Mouse (Mus musculus) liver, embryonic 16.5 days (tissue): ENCODE measurements around the gene Pla1a. TPM values are rescaled to one million over a fixed set of nuclear protein-coding genes. Genes with fewer than 3 reads are reported as not detected.

Experiments used
- polyA plus RNA-seq: library from polyadenylated mRNA; unstranded; fragments of >200 nt; fragmentation: Nextera tagmentation; extraction: Ambion mirVana; gene quantifications from 2 replicates; pipeline ENCODE4 v1.2.1, GENCODE M21; 2015

Pla1a gene
- polyA plus RNA-seq, 1 experiment from 2014 or later: 40.4 TPM

Other genes starting within 250 kb of the Pla1a start
- gene Nr1i2, start 138.3 kb downstream of the Pla1a start, polyA plus RNA-seq: 6.9 TPM in 2 replicates
- 0.06 TPM in 1 of 2 replicates, not detected in the other for gene Maats1, start 91.0 kb downstream of the Pla1a start, polyA plus RNA-seq
- gene Cox17, start 86.2 kb downstream of the Pla1a start, polyA plus RNA-seq: 209 and 258 TPM in 2 replicates
- not detected in 2 replicates for gene Gm21987, start 86.1 kb downstream of the Pla1a start, polyA plus RNA-seq
- gene Popdc2, start 70.9 kb downstream of the Pla1a start, polyA plus RNA-seq: 21.8 and 26.4 TPM in 2 replicates
- gene Adprh, start 19.6 kb upstream of the Pla1a start, polyA plus RNA-seq: 28.8 and 31.0 TPM in 2 replicates
- gene Cd80, start 22.4 kb upstream of the Pla1a start, polyA plus RNA-seq: 0.21 and 0.27 TPM in 2 replicates
- gene Timmdc1, start 89.5 kb upstream of the Pla1a start, polyA plus RNA-seq: 10.6 and 11.2 TPM in 2 replicates
- gene Poglut1, start 117.1 kb upstream of the Pla1a start, polyA plus RNA-seq: 6.5 and 7.2 TPM in 2 replicates
- gene Tmem39a, start 125.6 kb upstream of the Pla1a start, polyA plus RNA-seq: 31.0 and 34.5 TPM in 2 replicates